Mouse (Mus musculus): ENCODE data around the gene Samt3.

Gene Samt3

GRCm38 (mm10) chrX:86043899-86044298, at the start of gene Samt3:
Samt3 (plus strand) TSS chrX:86044199.
- no peak for DNase-seq

DNA sequence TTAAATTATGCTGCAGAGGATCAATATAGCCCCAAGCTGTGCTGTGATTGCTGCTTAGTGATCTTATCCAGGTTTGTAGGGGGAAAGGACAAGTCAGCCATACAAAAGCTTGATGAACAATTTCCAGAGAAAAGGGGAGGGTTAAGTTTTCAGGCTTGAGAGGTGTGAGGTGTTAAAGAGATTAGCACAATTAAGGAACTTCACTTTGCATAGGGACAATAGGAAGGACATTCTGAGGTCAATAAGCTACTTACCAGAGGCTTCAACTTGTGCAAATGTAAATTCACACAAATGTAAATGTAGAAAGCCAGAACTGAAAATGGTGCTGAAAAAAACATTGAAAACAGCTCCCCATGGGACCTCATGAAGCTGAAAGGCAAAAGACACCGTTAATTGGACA, 27.4 kb upstream of the Samt3 start:
- DNase-seq, result no peak

GRCm38 (mm10) chrX:86088672-86089071, 44.7 kb downstream of the Samt3 start:
- DNase-seq, result no peak

Measured in liver (tissue).